Mouse (Mus musculus) large intestine, adult 2 months (tissue): ENCODE results near the gene Setd1a. TPM values are rescaled to one million over a fixed set of nuclear protein-coding genes. Genes with fewer than 3 reads are reported as not detected.
"Not testable (repeated sequence)": the region's sequence is repeated elsewhere in the genome, so short reads cannot be mapped to it uniquely, and the experiment has no call there.

ENCODE experiments used
- DNase-seq: peaks from one replicate; pipeline ENCODE4 v3.0.0-alpha.2; 2012; ENCODE audit warnings: low read depth, low spot score
- WGBS: fragments of 180-500 bp; shearing (Covaris S2); methylation state at CpG from one replicate; pipeline ENCODE4 v1.1.7; 2018; 5-methylcytosine and 5-hydroxymethylcytosine counted together
- polyA plus RNA-seq: library from polyadenylated mRNA; depleted of rRNA; stranded (reverse); fragments of >200 nt; gene quantifications from 2 replicates; pipeline ENCODE4 v1.2.3, GENCODE M21; 2012

The Setd1a gene
- polyA plus RNA-seq, 1 experiment = 6.7 TPM

DNA sequence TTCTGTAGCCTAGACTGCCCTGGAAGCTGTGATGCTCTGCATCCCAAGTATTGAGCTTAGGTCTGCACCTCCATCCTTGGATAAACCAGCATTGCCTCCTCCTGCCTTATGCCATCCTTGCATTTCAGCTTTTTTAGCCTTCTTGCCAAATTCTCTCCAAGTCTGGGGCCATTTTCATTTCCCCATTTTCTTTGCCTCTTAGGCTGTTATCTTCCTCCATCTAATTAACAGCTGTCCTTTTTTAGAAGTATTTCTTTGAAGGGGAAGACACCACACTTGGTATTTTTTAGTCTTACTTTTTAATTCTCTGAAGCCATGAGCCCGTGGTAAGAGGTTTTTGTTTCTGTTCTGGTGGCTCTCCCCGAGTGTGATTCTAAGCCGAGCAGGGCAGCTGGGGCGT is 12.8 kb upstream of the Setd1a start:
- 85% methylated on average over 4 of the region's 4 CpGs for WGBS
- no peak for DNase-seq

DNA sequence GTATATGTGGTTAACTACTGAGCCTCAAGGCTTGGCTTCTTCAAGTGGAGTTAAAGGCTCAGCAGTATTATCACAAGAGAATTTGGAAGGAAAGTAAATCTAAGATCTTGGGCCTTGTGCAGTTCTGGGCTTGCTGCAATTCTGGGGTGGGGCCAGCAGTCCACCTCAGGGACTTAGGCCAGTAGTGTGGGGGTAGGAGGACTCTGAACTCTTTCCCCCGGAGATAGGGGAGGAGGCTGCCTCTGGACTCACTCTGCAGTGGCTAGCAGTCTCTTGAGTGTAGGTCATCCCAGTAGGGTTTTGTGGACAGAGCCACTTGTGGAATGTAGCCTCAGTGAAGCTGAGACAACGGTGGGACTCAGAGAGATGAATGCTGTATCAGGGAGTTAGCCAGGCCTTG is 10.7 kb upstream of the Setd1a start:
- WGBS = 69% methylated on average over 2 of the region's 2 CpGs
- no peak for DNase-seq

- WGBS = 73% methylated on average over 17 of the region's 17 CpGs
These were observed 9.4 kb upstream of the Setd1a start for GRCm38 (mm10) chr7:127766851-127767609.

GRCm38 (mm10) chr7:127767671-127768345 is 8.7 kb upstream of the Setd1a start:
- 94% methylated on average over 19 of the region's 19 CpGs for WGBS
- DNase-seq = no peak

More at GRCm38 (mm10) chr7:127766851-127767609, 9.4 kb upstream of the Setd1a start:
- DNase-seq = no peak

DNA sequence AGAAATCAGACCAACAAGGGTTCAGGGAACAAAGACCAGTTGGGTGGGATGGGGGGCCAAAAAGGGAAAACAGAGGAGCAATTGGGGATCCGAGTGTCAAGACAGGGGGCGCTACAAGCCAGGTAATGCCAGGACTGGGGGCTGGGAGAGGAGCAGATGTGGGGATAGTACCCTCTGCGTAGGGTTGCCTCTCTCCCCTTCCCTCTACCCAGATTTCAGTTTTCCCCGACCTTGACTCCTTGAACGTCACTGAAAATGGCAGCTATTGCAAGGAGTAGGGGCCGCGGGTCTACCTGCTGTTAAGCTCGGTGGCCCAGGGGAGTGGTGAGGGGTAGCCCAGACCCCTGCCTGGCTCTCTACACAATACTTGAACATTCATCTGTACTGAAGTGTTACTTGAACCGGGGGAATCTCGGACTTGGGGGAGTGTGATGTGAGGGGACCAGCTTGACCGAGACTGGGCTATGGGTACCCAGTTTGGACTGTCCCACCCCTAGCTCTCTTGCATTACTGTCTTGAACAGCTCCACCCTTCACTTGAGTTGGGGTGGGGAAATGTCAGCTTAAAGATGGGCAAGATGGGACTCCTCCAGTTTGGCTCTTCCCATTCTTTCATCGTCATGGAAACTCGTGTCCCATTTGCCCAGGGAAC is 8.0 kb upstream of the Setd1a start:
- no peak for DNase-seq
- 64% methylated on average over 13 of the region's 13 CpGs for WGBS

GRCm38 (mm10) chr7:127768997-127769593 is 7.4 kb upstream of the Setd1a start:
- DNase-seq = peak; percentile 78
- 2% methylated on average over 16 of the region's 16 CpGs for WGBS

GRCm38 (mm10) chr7:127769651-127770038 is 6.8 kb upstream of the Setd1a start, which contains the start of gene Orai3:
TSS of gene Orai3 (plus strand) at chr7:127769815.
- 2% methylated on average over 24 of the region's 24 CpGs for WGBS
- no peak for DNase-seq

GRCm38 (mm10) chr7:127770039-127770905 is 6.2 kb upstream of the Setd1a start:
- WGBS = 3% methylated on average over 27 of the region's 27 CpGs

GRCm38 (mm10) chr7:127771262-127771661 is 5.2 kb upstream of the Setd1a start:
- 63% methylated on average over 5 of the region's 5 CpGs for WGBS
- no peak for DNase-seq

More at GRCm38 (mm10) chr7:127770039-127770905, 6.2 kb upstream of the Setd1a start:
- DNase-seq = no peak

GRCm38 (mm10) chr7:127772080-127772479 is 4.4 kb upstream of the Setd1a start:
- 15% methylated on average over 3 of the region's 3 CpGs for WGBS
- DNase-seq = peak; percentile 65

GRCm38 (mm10) chr7:127772557-127772956 is 3.9 kb upstream of the Setd1a start:
- 88% methylated on average over 1 of the region's 1 CpGs for WGBS

GRCm38 (mm10) chr7:127773664-127774384 is 2.6 kb upstream of the Setd1a start:
- no peak for DNase-seq
- 35% methylated on average over 9 of the region's 9 CpGs for WGBS

More at GRCm38 (mm10) chr7:127772557-127772956, 3.9 kb upstream of the Setd1a start:
- no peak for DNase-seq

GRCm38 (mm10) chr7:127775837-127776236 is 633 bp upstream of the Setd1a start:
- WGBS = 62% methylated on average over 7 of the region's 7 CpGs
- not testable (repeated sequence) for DNase-seq

- WGBS = under 1% methylated on average over 69 of the region's 70 CpGs
- DNase-seq = peak; percentile 76
These were observed 506 bp downstream of the Setd1a start for GRCm38 (mm10) chr7:127776878-127777473.

- WGBS = 1% methylated on average over 55 of the region's 66 CpGs
- no peak for DNase-seq
These were observed 1.2 kb downstream of the Setd1a start for GRCm38 (mm10) chr7:127777474-127778266.

- 71% methylated on average over 4 of the region's 4 CpGs for WGBS
These were observed 1.9 kb downstream of the Setd1a start for GRCm38 (mm10) chr7:127778350-127778749.

GRCm38 (mm10) chr7:127785308-127785707 is 8.8 kb downstream of the Setd1a start, which contains the start of gene Gm49388:
TSS of gene Gm49388 (plus strand) at chr7:127785608.
- DNase-seq = no peak
- 92% methylated on average over 7 of the region's 7 CpGs for WGBS

More at GRCm38 (mm10) chr7:127778350-127778749, 1.9 kb downstream of the Setd1a start:
- DNase-seq = no peak
